Mouse (Mus musculus) small intestine, adult 2 months (tissue): ENCODE measurements around the gene Gpr18. TPM values are rescaled to one million over a fixed set of nuclear protein-coding genes. Genes with fewer than 3 reads are reported as not detected.

Experiments
- H3K27ac ChIP-seq: fragments of 200-500 bp; 2 replicates; pipeline ENCODE4 v1.5.1; 2012; ENCODE audit warnings: low read depth, low read length, control low read depth, inconsistent platforms; ENCODE audit not compliant: insufficient read depth
- H3K27me3 ChIP-seq: fragments of 200-500 bp; 2 replicates; pipeline ENCODE4 v1.6.1; 2012; ENCODE audit warnings: mild to moderate bottlenecking, moderate library complexity, low read length, inconsistent platforms; ENCODE audit not compliant: control insufficient read depth, insufficient read depth
- H3K36me3 ChIP-seq: fragments of 200-500 bp; 2 replicates; pipeline ENCODE4 v1.6.1; 2012; ENCODE audit warnings: mild to moderate bottlenecking, low read length, control low read depth, inconsistent platforms; ENCODE audit not compliant: control insufficient read depth, insufficient read depth
- H3K4me1 ChIP-seq: fragments of 200-500 bp; 2 replicates; pipeline ENCODE4 v1.6.1; 2012; ENCODE audit warnings: low read length, inconsistent platforms, mixed read lengths; ENCODE audit not compliant: control insufficient read depth, insufficient read depth, insufficient read length
- H3K4me3 ChIP-seq: fragments of 200-500 bp; 2 replicates; pipeline ENCODE4 v1.5.1; 2012; ENCODE audit warnings: low read depth, mild to moderate bottlenecking, control low read depth, inconsistent platforms, low read length, moderate library complexity
- CTCF ChIP-seq: fragments of 200-500 bp; IDR thresholded peaks from 2 replicates; pipeline ENCODE4 v1.5.1; 2012; ENCODE audit warnings: low read depth, mild to moderate bottlenecking, control low read depth, inconsistent platforms, low read length, moderate library complexity, mixed read lengths; ENCODE audit not compliant: insufficient replicate concordance, insufficient read length; ENCODE audit errors: extremely low read depth
- POLR2A ChIP-seq: fragments of 200-500 bp; IDR thresholded peaks from 2 replicates; pipeline ENCODE4 v1.6.1; 2012; ENCODE audit warnings: low read depth, mild to moderate bottlenecking, control low read depth, inconsistent platforms, low read length, moderate library complexity
- WGBS: fragments of 180-500 bp; shearing (Covaris S2); methylation state at CpG from one replicate; pipeline ENCODE4 v1.1.7; 2018; 5-methylcytosine and 5-hydroxymethylcytosine counted together
- polyA plus RNA-seq: library from polyadenylated mRNA; depleted of rRNA; stranded (reverse); fragments of >200 nt; gene quantifications from 2 replicates; pipeline ENCODE4 v1.2.3, GENCODE M21; 2012

Gpr18 gene
- polyA plus RNA-seq, 1 experiment, result 7.5 TPM

GRCm38 (mm10) chr14:121949897-121950296 lies 34.3 kb upstream of the Gpr18 start:
- Histone ChIP-seq H3K4me3 (no peak overlapping the region), H3K27ac (no peak overlapping the region), H3K4me1 (peaks cover 7% of the 10 kb centered on the region; the same call in 1 of the 2 replicates), H3K36me3 (peaks cover 7% of the 10 kb centered on the region), H3K27me3 (no peaks in the 10 kb centered on the region)
- TF ChIP-seq POLR2A (no peak), CTCF (no peak)
- 93% methylated on average over 5 of the region's 5 CpGs for WGBS

- Histone ChIP-seq H3K27ac (no peak overlapping the region), H3K4me1 (peaks cover 7% of the 10 kb centered on the region; the same call in 1 of the 2 replicates), H3K4me3 (no peak overlapping the region), H3K36me3 (peaks cover 4% of the 10 kb centered on the region), H3K27me3 (no peaks in the 10 kb centered on the region)
- 95% methylated on average over 3 of the region's 3 CpGs for whole genome bisulfite sequencing
- TF ChIP-seq CTCF (no peak), POLR2A (no peak)
These were observed 33.9 kb upstream of the Gpr18 start for GRCm38 (mm10) chr14:121949436-121949835.

GRCm38 (mm10) chr14:121947966-121948365 lies 32.4 kb upstream of the Gpr18 start:
- H3K27ac ChIP-seq, result no peak overlapping the region
- WGBS, result 82% methylated on average over 3 of the region's 3 CpGs

GRCm38 (mm10) chr14:121947201-121947760 lies 31.7 kb upstream of the Gpr18 start:
- WGBS, result 75% methylated on average over 8 of the region's 8 CpGs
- TF ChIP-seq POLR2A (no peak), CTCF (no peak)
- no peak overlapping the region for H3K4me3 ChIP-seq
- H3K4me1 ChIP-seq, result peaks cover 7% of the 10 kb centered on the region; the same call in 1 of the 2 replicates
- no peaks in the 10 kb centered on the region for H3K36me3 ChIP-seq
- H3K27ac ChIP-seq, result no peak overlapping the region
- H3K27me3 ChIP-seq, result no peaks in the 10 kb centered on the region

More at GRCm38 (mm10) chr14:121947966-121948365, 32.4 kb upstream of the Gpr18 start:
- Histone ChIP-seq H3K36me3 (no peaks in the 10 kb centered on the region), H3K4me3 (no peak overlapping the region), H3K27me3 (no peaks in the 10 kb centered on the region), H3K4me1 (peaks cover 7% of the 10 kb centered on the region; the same call in 1 of the 2 replicates)
- TF ChIP-seq POLR2A (no peak), CTCF (no peak)

- Histone ChIP-seq H3K4me3 (no peak overlapping the region), H3K4me1 (peaks cover 7% of the 10 kb centered on the region; the same call in 1 of the 2 replicates), H3K27ac (no peak overlapping the region), H3K36me3 (no peaks in the 10 kb centered on the region), H3K27me3 (no peaks in the 10 kb centered on the region)
- TF ChIP-seq POLR2A, result no peak
- no peak for TF ChIP-seq CTCF
- WGBS, result 71% methylated on average over 8 of the region's 8 CpGs
These were observed 31.1 kb upstream of the Gpr18 start for GRCm38 (mm10) chr14:121946728-121947127.

- H3K4me1 ChIP-seq, result peaks cover 7% of the 10 kb centered on the region; the same call in 1 of the 2 replicates
- no peak overlapping the region for H3K4me3 ChIP-seq
- WGBS, result 51% methylated on average over 5 of the region's 5 CpGs
- no peak for TF ChIP-seq POLR2A
- TF ChIP-seq CTCF, result no peak
- H3K27ac ChIP-seq, result no peak overlapping the region
- H3K36me3 ChIP-seq, result no peaks in the 10 kb centered on the region
- no peaks in the 10 kb centered on the region for H3K27me3 ChIP-seq
These were observed 30.6 kb upstream of the Gpr18 start for GRCm38 (mm10) chr14:121946131-121946530.

- no peak for TF ChIP-seq CTCF
- no peaks in the 10 kb centered on the region for H3K36me3 ChIP-seq
These were observed 24.0 kb upstream of the Gpr18 start for GRCm38 (mm10) chr14:121939582-121939981.

More at GRCm38 (mm10) chr14:121939582-121939981, 24.0 kb upstream of the Gpr18 start:
- H3K27me3 ChIP-seq, result no peaks in the 10 kb centered on the region
- H3K4me1 ChIP-seq, result no peaks in the 10 kb centered on the region; the same call in 1 of the 2 replicates
- no peak overlapping the region for H3K4me3 ChIP-seq
- H3K27ac ChIP-seq, result no peak overlapping the region
- 91% methylated on average over 3 of the region's 3 CpGs for WGBS
